Mouse (Mus musculus) midbrain, embryonic 13.5 days (tissue): Measurements from ENCODE around the gene Gm20532. TPM values are rescaled to one million over a fixed set of nuclear protein-coding genes. Genes with fewer than 3 reads are reported as not detected.
A peak's percentile ranks its signal among the peaks of the same experiment; 100 is the strongest.

Source experiments
- ATAC-seq: fragments of 200-750 bp; cut with Nextera tagmentation; 2 replicates; pipeline ENCODE4 v1.8.0; 2017; ENCODE audit warnings: mild to moderate bottlenecking, moderate TSS enrichment, moderate library complexity
- H3K27ac ChIP-seq: fragments of 300-500 bp; sonication (generic); 2 replicates; pipeline ENCODE4 v1.5.1; 2015; ENCODE audit warnings: inconsistent platforms, mild to moderate bottlenecking, moderate library complexity
- H3K27me3 ChIP-seq: fragments of 300-500 bp; sonication (generic); 2 replicates; pipeline ENCODE4 v1.6.1; 2015; ENCODE audit warnings: mild to moderate bottlenecking, inconsistent platforms
- H3K36me3 ChIP-seq: fragments of 300-500 bp; sonication (generic); 2 replicates; pipeline ENCODE4 v1.6.1; 2015; ENCODE audit warnings: mild to moderate bottlenecking, inconsistent platforms
- H3K4me1 ChIP-seq: fragments of 300-500 bp; sonication (generic); replicated peaks from 2 replicates; pipeline ENCODE4 v1.6.1; 2015; ENCODE audit warnings: inconsistent platforms
- H3K4me2 ChIP-seq: fragments of 300-500 bp; sonication (generic); replicated peaks from 2 replicates; pipeline ENCODE4 v1.6.1; 2015; ENCODE audit warnings: moderate library complexity, mild to moderate bottlenecking, inconsistent platforms
- H3K4me3 ChIP-seq: fragments of 300-500 bp; sonication (generic); replicated peaks from 2 replicates; pipeline ENCODE4 v1.5.1; 2015; ENCODE audit warnings: mild to moderate bottlenecking, inconsistent platforms
- H3K9ac ChIP-seq: fragments of 300-500 bp; sonication (generic); replicated peaks from 2 replicates; pipeline ENCODE4 v1.6.1; 2015; ENCODE audit warnings: mild to moderate bottlenecking, inconsistent platforms
- H3K9me3 ChIP-seq: fragments of 300-500 bp; sonication (generic); 2 replicates; pipeline ENCODE4 v1.6.1; 2016; ENCODE audit warnings: mild to moderate bottlenecking, inconsistent platforms
- WGBS: fragments of 180-500 bp; shearing (Covaris S2); methylation state at CpG from one replicate; pipeline ENCODE4 v1.1.7; 2015; 5-methylcytosine and 5-hydroxymethylcytosine counted together
- polyA plus RNA-seq: library from polyadenylated mRNA; unstranded; fragments of >200 nt; fragmentation: Nextera tagmentation; extraction: Ambion mirVana; gene quantifications from 2 replicates; pipeline ENCODE4 v1.2.1, GENCODE M21; 2015

Gene Gm20532
- polyA plus RNA-seq, 1 experiment from 2014 or later: not detected

GRCm38 (mm10) chr2:26632541-26633395, 46.3 kb downstream of the Gm20532 start:
- Histone ChIP-seq H3K4me3 (no peak overlapping the region), H3K4me1 (peaks cover 78% of the 10 kb centered on the region), H3K27ac (peak overlapping the region; percentile 55; the same call in 1 of the 2 replicates), H3K9me3 (no peaks in the 10 kb centered on the region), H3K9ac (peak overlapping the region; percentile 11), H3K27me3 (no peaks in the 10 kb centered on the region), H3K4me2 (peak overlapping the region; percentile 11; the same call in 1 of the 2 replicates), H3K36me3 (peaks cover 44% of the 10 kb centered on the region)
- 88% methylated on average over 16 of the region's 16 CpGs for WGBS
- no peak for ATAC-seq

- WGBS: 69% methylated on average over 4 of the region's 4 CpGs
- 0 out of 2 replicates have a peak overlapping the region, but pooled peaks have one; percentile 27 for H3K27ac ChIP-seq
Measured at GRCm38 (mm10) chr2:26633953-26634530, 47.6 kb downstream of the Gm20532 start.

GRCm38 (mm10) chr2:26634629-26635488, 48.4 kb downstream of the Gm20532 start:
- Histone ChIP-seq H3K4me2 (no peak overlapping the region), H3K9me3 (no peaks in the 10 kb centered on the region), H3K4me3 (no peak overlapping the region), H3K9ac (peak overlapping the region; percentile 49), H3K36me3 (peaks cover 49% of the 10 kb centered on the region), H3K27ac (0 out of 2 replicates have a peak overlapping the region, but pooled peaks have one; percentile 5), H3K27me3 (no peaks in the 10 kb centered on the region), H3K4me1 (peaks cover 79% of the 10 kb centered on the region)
- WGBS: 77% methylated on average over 12 of the region's 12 CpGs
- ATAC-seq: no peak

More at GRCm38 (mm10) chr2:26633953-26634530, 47.6 kb downstream of the Gm20532 start:
- H3K4me2 ChIP-seq: no peak overlapping the region
- peak overlapping the region; percentile 49 for H3K9ac ChIP-seq
- H3K27me3 ChIP-seq: no peaks in the 10 kb centered on the region
- H3K4me3 ChIP-seq: no peak overlapping the region
- no peak for ATAC-seq
- H3K4me1 ChIP-seq: peaks cover 84% of the 10 kb centered on the region
- H3K36me3 ChIP-seq: peaks cover 49% of the 10 kb centered on the region
- no peaks in the 10 kb centered on the region for H3K9me3 ChIP-seq

- H3K4me3 ChIP-seq: no peak overlapping the region
- WGBS: 74% methylated on average over 21 of the region's 21 CpGs
- H3K4me1 ChIP-seq: peaks cover 75% of the 10 kb centered on the region
- no peak overlapping the region for H3K27ac ChIP-seq
- no peak for ATAC-seq
- H3K36me3 ChIP-seq: peaks cover 49% of the 10 kb centered on the region
- no peaks in the 10 kb centered on the region for H3K9me3 ChIP-seq
- H3K9ac ChIP-seq: no peak overlapping the region
- no peak overlapping the region for H3K4me2 ChIP-seq
- H3K27me3 ChIP-seq: no peaks in the 10 kb centered on the region
Measured at GRCm38 (mm10) chr2:26635489-26636324, 49.3 kb downstream of the Gm20532 start.

- no peak for ATAC-seq
- peaks cover 69% of the 10 kb centered on the region for H3K4me1 ChIP-seq
- H3K27ac ChIP-seq: no peak overlapping the region
- no peaks in the 10 kb centered on the region for H3K27me3 ChIP-seq
- no peak overlapping the region for H3K4me3 ChIP-seq
- no peak overlapping the region for H3K4me2 ChIP-seq
- WGBS: 53% methylated on average over 2 of the region's 2 CpGs
- H3K36me3 ChIP-seq: peaks cover 49% of the 10 kb centered on the region
- no peaks in the 10 kb centered on the region for H3K9me3 ChIP-seq
- no peak overlapping the region for H3K9ac ChIP-seq
Measured at GRCm38 (mm10) chr2:26636325-26636635, 49.8 kb downstream of the Gm20532 start.

- H3K4me3 ChIP-seq: no peak overlapping the region; the same call in 1 of the 2 replicates
- peak overlapping the region; percentile 88; the same call in 1 of the 2 replicates for H3K9ac ChIP-seq
- no peak for ATAC-seq
- H3K27ac ChIP-seq: peak overlapping the region; percentile 14; the same call in 1 of the 2 replicates
- H3K4me2 ChIP-seq: peak overlapping the region; percentile 86
- no peaks in the 10 kb centered on the region for H3K27me3 ChIP-seq
- H3K36me3 ChIP-seq: peaks cover 45% of the 10 kb centered on the region
- peaks cover 58% of the 10 kb centered on the region for H3K4me1 ChIP-seq
- no peaks in the 10 kb centered on the region for H3K9me3 ChIP-seq
- 84% methylated on average over 4 of the region's 4 CpGs for WGBS
Measured at GRCm38 (mm10) chr2:26637316-26637932, 51.0 kb downstream of the Gm20532 start.

- WGBS: 86% methylated on average over 5 of the region's 5 CpGs
- H3K4me2 ChIP-seq: peak overlapping the region; percentile 86
- no peaks in the 10 kb centered on the region for H3K9me3 ChIP-seq
- peaks cover 52% of the 10 kb centered on the region for H3K4me1 ChIP-seq
- peak overlapping the region; percentile 88 for H3K9ac ChIP-seq
- peaks cover 44% of the 10 kb centered on the region for H3K36me3 ChIP-seq
- no peak for ATAC-seq
- no peaks in the 10 kb centered on the region for H3K27me3 ChIP-seq
- H3K27ac ChIP-seq: no peak overlapping the region
- peak overlapping the region; percentile 67 for H3K4me3 ChIP-seq
Measured at GRCm38 (mm10) chr2:26638039-26638438, 51.6 kb downstream of the Gm20532 start.

GRCm38 (mm10) chr2:26638572-26638971, 52.1 kb downstream of the Gm20532 start:
- Histone ChIP-seq H3K4me1 (peaks cover 47% of the 10 kb centered on the region), H3K4me3 (peak overlapping the region; percentile 67), H3K9me3 (no peaks in the 10 kb centered on the region), H3K36me3 (peaks cover 44% of the 10 kb centered on the region), H3K27ac (peak overlapping the region; percentile 54; the same call in 1 of the 2 replicates), H3K9ac (peak overlapping the region; percentile 88), H3K27me3 (no peaks in the 10 kb centered on the region), H3K4me2 (peak overlapping the region; percentile 86)
- WGBS: 75% methylated on average over 5 of the region's 5 CpGs
- ATAC-seq: no peak

GRCm38 (mm10) chr2:26639083-26639482, 52.6 kb downstream of the Gm20532 start:
- H3K27ac ChIP-seq: peak overlapping the region; percentile 54; the same call in 1 of the 2 replicates
- 12% methylated on average over 8 of the region's 8 CpGs for WGBS
- peak; percentile 24; the same call in 1 of the 2 replicates for ATAC-seq
- peak overlapping the region; percentile 88 for H3K9ac ChIP-seq
- H3K27me3 ChIP-seq: no peaks in the 10 kb centered on the region
- H3K36me3 ChIP-seq: peaks cover 42% of the 10 kb centered on the region
- peak overlapping the region; percentile 86 for H3K4me2 ChIP-seq
- peak overlapping the region; percentile 67 for H3K4me3 ChIP-seq
- peaks cover 42% of the 10 kb centered on the region for H3K4me1 ChIP-seq
- no peaks in the 10 kb centered on the region for H3K9me3 ChIP-seq

- Histone ChIP-seq H3K27ac (peak overlapping the region; percentile 79), H3K9me3 (no peaks in the 10 kb centered on the region), H3K4me1 (peaks cover 33% of the 10 kb centered on the region), H3K4me3 (peak overlapping the region; percentile 67), H3K36me3 (peaks cover 32% of the 10 kb centered on the region), H3K9ac (peak overlapping the region; percentile 88), H3K27me3 (no peaks in the 10 kb centered on the region), H3K4me2 (peak overlapping the region; percentile 86)
- peak; percentile 85 for ATAC-seq
- 4% methylated on average over 49 of the region's 49 CpGs for WGBS
Measured at GRCm38 (mm10) chr2:26639838-26640830, 53.7 kb downstream of the Gm20532 start.
